Mouse (Mus musculus): ENCODE measurements around the gene Nacc1. TPM values are rescaled to one million over a fixed set of nuclear protein-coding genes. Genes with fewer than 3 reads are reported as not detected.

Nacc1 gene
- polyA plus RNA-seq, 1 experiment, result 104 TPM

DNA sequence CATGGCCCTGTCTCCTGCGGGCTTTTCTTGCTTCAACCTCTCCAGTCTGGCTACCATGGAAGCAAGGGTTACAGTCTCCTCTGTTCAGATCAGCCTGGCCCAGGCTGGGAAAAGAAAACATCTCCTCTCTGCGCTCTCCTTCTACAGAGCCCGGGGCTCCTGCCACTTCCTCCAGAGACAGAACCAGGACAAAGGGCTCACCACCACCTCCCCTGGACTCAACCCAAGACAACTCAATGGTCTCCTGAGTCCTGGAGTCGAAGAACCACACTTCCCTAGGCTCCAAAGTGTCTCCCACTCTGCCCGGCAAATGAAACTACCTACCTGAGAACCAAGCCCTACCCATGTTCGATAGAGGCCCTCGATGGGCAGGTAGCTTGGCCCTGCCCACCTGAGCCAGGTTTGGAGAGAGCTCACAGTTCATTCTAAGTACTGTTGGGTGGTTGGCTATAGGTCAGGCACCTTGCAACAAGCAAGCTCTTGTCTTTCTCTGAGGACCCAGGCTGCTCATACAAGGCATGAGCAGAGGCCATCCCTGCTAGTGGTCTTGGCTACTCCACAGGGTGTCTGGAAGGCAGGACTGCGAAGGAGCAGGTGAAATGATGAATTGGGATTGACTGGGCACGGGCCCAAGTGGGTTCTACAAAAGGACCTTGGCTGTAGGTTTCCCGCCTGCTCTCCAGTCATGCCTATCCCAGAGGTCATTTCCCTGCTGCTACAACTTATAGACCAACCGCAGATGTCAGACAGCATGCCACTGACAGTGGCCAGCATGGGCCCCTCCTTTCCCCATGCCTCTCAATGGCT, 43.9 kb upstream of the Nacc1 start:
- Histone ChIP-seq H3K27me3 (ENCODE audit: control insufficient read depth, insufficient read depth, low read length) (no peaks in the 10 kb centered on the region), H3K4me3 (ENCODE audit: low read depth, low read length) (no peak overlapping the region), H3K27ac (ENCODE audit: insufficient read depth, low read depth, low read length) (peak overlapping the region; percentile 23; the same call in 1 of the 2 replicates), H3K36me3 (ENCODE audit: control insufficient read depth, insufficient read depth, low read length) (peaks cover 3% of the 10 kb centered on the region; the same call in 1 of the 2 replicates), H3K4me1 (ENCODE audit: control insufficient read depth, insufficient read depth, insufficient read length, low read length) (peaks cover 31% of the 10 kb centered on the region)
- WGBS, result 20% methylated on average over 11 of the region's 11 CpGs
- TF ChIP-seq POLR2A (IDR thresholded peaks at IDR 0.05; ENCODE audit: low read depth, low read length), result no peak
- no peak for TF ChIP-seq CTCF (IDR thresholded peaks at IDR 0.05; ENCODE audit: extremely low read depth, insufficient read length, insufficient replicate concordance, low read depth, low read length)

DNA sequence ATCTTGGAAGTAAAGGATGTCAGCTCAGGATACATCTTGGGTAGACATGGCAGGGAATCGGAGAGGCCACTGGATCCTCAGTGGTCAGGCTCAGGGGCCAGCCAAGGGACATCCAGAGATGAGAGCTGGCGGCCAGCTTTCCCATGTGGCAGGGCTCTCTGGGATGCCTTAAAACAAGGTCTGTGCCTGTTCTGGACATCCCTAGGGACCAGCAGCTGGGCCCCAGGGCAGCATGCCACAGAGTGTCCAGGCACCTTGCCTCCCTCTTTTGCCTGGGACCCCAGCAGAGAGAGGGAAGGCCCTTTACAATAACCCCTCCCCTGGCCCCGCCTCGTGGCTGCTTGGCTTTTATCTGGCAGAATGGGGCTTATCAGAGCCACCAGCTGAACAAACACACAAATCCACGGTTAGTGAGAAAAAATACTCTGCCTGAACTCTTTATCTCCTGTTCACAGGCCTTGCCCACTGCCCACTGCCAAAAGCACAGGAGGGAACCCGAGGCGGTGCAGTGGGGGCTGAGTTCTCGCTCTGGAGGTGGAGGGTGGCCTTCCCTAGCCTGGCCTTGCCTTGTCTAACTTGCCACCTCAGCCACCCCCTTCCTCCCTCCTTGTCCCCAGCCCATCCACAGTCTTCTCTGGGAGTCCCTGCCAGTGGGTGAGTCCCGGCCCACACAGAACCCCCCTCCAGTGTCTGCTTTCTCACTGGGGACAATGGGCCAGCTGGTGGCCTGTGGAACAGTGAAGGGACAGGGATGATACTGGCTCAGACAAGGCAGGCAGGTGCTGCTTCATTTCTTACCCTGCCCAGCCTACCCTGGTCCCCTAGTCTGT, 43.1 kb upstream of the Nacc1 start:
- Histone ChIP-seq H3K36me3 (ENCODE audit: control insufficient read depth, insufficient read depth, low read length) (peaks cover 7% of the 10 kb centered on the region), H3K4me3 (ENCODE audit: low read depth, low read length) (no peak overlapping the region), H3K4me1 (ENCODE audit: control insufficient read depth, insufficient read depth, insufficient read length, low read length) (peaks cover 31% of the 10 kb centered on the region), H3K27ac (ENCODE audit: insufficient read depth, low read depth, low read length) (peak overlapping the region; percentile 23; the same call in 1 of the 2 replicates), H3K27me3 (ENCODE audit: control insufficient read depth, insufficient read depth, low read length) (no peaks in the 10 kb centered on the region)
- TF ChIP-seq POLR2A (IDR thresholded peaks at IDR 0.05; ENCODE audit: low read depth, low read length) (no peak), CTCF (IDR thresholded peaks at IDR 0.05; ENCODE audit: extremely low read depth, insufficient read length, insufficient replicate concordance, low read depth, low read length) (no peak)
- WGBS, result 28% methylated on average over 9 of the region's 9 CpGs

DNA sequence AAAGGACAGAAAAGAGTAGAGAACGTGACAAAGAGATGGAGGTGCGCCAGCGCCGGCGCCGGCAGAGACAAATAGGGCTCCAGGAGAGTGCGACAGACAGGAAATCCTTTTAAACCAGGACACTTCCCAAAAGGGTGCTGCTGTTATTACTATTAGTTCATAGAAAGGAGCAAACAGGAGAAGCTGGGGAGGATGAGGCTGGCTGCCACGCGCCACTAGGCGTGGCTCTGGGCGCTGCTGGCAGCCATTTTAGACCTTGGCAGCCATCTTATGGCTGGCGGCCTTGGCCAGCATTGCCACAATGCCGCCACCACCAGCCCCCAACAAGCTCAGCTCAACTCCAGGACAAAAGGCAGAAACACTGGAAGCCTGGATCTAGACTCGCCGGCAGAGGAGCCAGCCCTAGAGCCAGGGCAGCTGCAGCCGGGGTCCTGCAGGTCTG, 42.3 kb upstream of the Nacc1 start:
- Histone ChIP-seq H3K27ac (ENCODE audit: insufficient read depth, low read depth, low read length) (peak overlapping the region; percentile 21; the same call in 1 of the 2 replicates), H3K4me3 (ENCODE audit: low read depth, low read length) (no peak overlapping the region), H3K36me3 (ENCODE audit: control insufficient read depth, insufficient read depth, low read length) (peaks cover 7% of the 10 kb centered on the region), H3K27me3 (ENCODE audit: control insufficient read depth, insufficient read depth, low read length) (no peaks in the 10 kb centered on the region), H3K4me1 (ENCODE audit: control insufficient read depth, insufficient read depth, insufficient read length, low read length) (peaks cover 31% of the 10 kb centered on the region)
- 88% methylated on average over 16 of the region's 16 CpGs for WGBS
- TF ChIP-seq CTCF (IDR thresholded peaks at IDR 0.05; ENCODE audit: extremely low read depth, insufficient read length, insufficient replicate concordance, low read depth, low read length) (no peak), POLR2A (IDR thresholded peaks at IDR 0.05; ENCODE audit: low read depth, low read length) (no peak)

DNA sequence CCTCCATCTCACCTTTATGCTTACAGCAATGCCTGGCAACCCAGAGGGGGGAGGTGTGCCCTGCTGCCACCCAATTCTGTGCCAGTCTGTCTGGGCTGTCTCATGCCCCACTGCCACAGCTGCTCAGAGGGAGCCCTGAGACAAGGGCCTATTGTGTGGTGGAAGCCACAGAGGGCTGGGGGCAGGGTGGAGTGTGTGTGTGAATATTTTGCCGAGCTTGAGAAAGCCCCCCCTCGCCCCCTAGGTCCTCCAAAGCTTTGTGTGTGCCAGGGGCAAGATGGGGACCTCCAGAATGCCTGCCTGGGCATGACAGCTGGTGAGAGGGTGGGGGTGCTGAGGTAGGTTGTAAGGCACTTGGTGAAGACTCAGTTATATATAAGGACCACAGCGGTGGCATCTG, 40.8 kb upstream of the Nacc1 start:
- Histone ChIP-seq H3K4me3 (ENCODE audit: low read depth, low read length) (no peak overlapping the region), H3K27ac (ENCODE audit: insufficient read depth, low read depth, low read length) (no peak overlapping the region), H3K27me3 (ENCODE audit: control insufficient read depth, insufficient read depth, low read length) (no peaks in the 10 kb centered on the region), H3K4me1 (ENCODE audit: control insufficient read depth, insufficient read depth, insufficient read length, low read length) (peaks cover 37% of the 10 kb centered on the region), H3K36me3 (ENCODE audit: control insufficient read depth, insufficient read depth, low read length) (peaks cover 7% of the 10 kb centered on the region)
- 63% methylated on average over 3 of the region's 3 CpGs for WGBS
- TF ChIP-seq CTCF (IDR thresholded peaks at IDR 0.05; ENCODE audit: extremely low read depth, insufficient read length, insufficient replicate concordance, low read depth, low read length) (no peak), POLR2A (IDR thresholded peaks at IDR 0.05; ENCODE audit: low read depth, low read length) (no peak)

DNA sequence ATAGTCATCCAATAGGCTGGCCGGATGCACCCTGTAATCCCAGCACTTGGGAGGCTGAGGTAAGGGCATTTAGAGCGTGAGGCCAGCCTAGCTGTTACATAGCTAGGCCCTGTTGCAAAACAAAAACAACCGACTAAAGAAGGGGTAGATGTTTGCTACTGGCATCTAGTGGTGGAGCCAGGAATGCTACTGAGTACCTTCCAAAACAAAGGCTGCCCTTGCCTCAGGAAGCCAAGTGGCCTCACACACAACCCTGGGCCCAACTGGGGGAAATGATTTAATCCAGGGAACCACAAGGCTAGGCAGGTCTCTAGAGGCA, 38.2 kb upstream of the Nacc1 start:
- peaks cover 29% of the 10 kb centered on the region for H3K4me1 ChIP-seq (ENCODE audit: control insufficient read depth, insufficient read depth, insufficient read length, low read length)
- 49% methylated on average over 3 of the region's 3 CpGs for WGBS
- H3K4me3 ChIP-seq (ENCODE audit: low read depth, low read length), result no peak overlapping the region
- H3K36me3 ChIP-seq (ENCODE audit: control insufficient read depth, insufficient read depth, low read length), result peaks cover 10% of the 10 kb centered on the region
- TF ChIP-seq CTCF (IDR thresholded peaks at IDR 0.05; ENCODE audit: extremely low read depth, insufficient read length, insufficient replicate concordance, low read depth, low read length), result no peak
- no peak for TF ChIP-seq POLR2A (IDR thresholded peaks at IDR 0.05; ENCODE audit: low read depth, low read length)
- H3K27ac ChIP-seq (ENCODE audit: insufficient read depth, low read depth, low read length), result no peak overlapping the region
- no peaks in the 10 kb centered on the region for H3K27me3 ChIP-seq (ENCODE audit: control insufficient read depth, insufficient read depth, low read length)

DNA sequence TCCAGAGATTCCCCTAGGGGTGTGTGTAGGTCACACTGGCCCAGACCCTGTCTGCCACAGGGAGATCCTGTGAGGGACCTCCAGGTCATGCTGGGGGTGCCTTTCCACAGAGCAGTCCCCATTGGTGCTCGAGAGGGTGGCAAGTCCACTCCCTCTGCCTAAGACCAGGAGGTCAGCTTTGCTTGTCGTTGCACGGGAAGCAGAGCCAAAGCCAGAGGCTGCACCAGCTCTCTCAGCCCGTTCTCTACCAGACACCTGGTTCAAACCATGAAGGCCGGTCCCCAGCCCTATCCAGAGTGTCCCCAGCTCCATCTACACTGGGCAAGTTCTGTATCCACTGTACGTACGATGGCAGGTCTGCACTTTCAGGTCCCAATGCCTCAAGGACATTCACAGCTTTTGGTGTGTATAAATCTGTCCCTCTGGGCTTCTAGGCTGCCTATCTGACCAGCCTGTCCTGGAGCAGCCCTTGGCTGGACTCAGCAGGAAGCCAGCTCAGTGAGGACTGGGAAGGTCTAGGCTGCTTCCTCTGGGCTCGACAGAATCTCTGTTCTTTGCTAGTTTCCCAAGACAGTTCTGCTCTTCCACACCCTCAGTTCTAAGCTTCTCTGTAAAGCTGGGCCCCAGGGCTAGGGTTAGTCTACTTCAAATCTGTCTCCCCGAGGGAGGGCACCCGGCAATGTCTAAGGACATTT, 37.7 kb upstream of the Nacc1 start:
- WGBS, result 73% methylated on average over 10 of the region's 10 CpGs
- Histone ChIP-seq H3K27me3 (ENCODE audit: control insufficient read depth, insufficient read depth, low read length) (no peaks in the 10 kb centered on the region), H3K4me1 (ENCODE audit: control insufficient read depth, insufficient read depth, insufficient read length, low read length) (peaks cover 24% of the 10 kb centered on the region), H3K4me3 (ENCODE audit: low read depth, low read length) (no peak overlapping the region), H3K27ac (ENCODE audit: insufficient read depth, low read depth, low read length) (no peak overlapping the region), H3K36me3 (ENCODE audit: control insufficient read depth, insufficient read depth, low read length) (peaks cover 11% of the 10 kb centered on the region)
- no peak for TF ChIP-seq POLR2A (IDR thresholded peaks at IDR 0.05; ENCODE audit: low read depth, low read length)
- no peak for TF ChIP-seq CTCF (IDR thresholded peaks at IDR 0.05; ENCODE audit: extremely low read depth, insufficient read length, insufficient replicate concordance, low read depth, low read length)

Data from small intestine, adult 2 months (tissue).